Mouse (Mus musculus) cortical plate, adult 2 months (tissue): Measurements from ENCODE around the gene Pdzk1ip1.

ENCODE experiments used
- CTCF ChIP-seq: fragments of 200-500 bp; IDR thresholded peaks from 2 replicates; pipeline ENCODE4 v1.5.1; 2011; ENCODE audit warnings: mild to moderate bottlenecking, control low read depth, low read length; ENCODE audit not compliant: insufficient read depth; ENCODE audit errors: extremely low read depth
- POLR2A ChIP-seq: fragments of 200-500 bp; IDR thresholded peaks from 2 replicates; pipeline ENCODE4 v1.6.1; 2011; ENCODE audit warnings: mild to moderate bottlenecking, low read length, control low read depth; ENCODE audit not compliant: insufficient read depth; ENCODE audit errors: extremely low read depth

DNA sequence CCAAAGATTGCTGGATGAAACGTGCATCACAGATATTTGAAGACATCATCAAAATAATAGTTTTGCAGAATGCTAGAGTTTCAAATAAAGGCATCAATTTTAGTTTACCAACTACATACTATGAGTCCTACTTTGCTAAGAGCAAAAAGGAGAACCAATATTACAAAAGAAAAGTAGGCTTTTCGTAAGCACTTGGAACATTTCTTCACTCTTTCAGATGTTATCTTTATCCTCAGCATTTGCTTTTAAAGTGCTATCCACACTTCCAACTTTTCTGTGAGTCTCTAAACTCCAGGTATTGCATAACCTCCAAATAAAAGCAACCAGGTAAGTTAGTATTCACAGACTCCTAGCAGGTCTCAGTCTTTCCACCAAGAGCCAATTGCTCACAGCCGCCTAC, 31.1 kb downstream of the Pdzk1ip1 start:
- TF ChIP-seq CTCF (no peak), POLR2A (no peak)
